Mouse (Mus musculus) CH12.LX (cell line): ENCODE results near the gene Arid4a. TPM values are rescaled to one million over a fixed set of nuclear protein-coding genes. Genes with fewer than 3 reads are reported as not detected.

Source experiments
- DNase-seq: peaks from one replicate; pipeline ENCODE4 v3.0.0-alpha.2; 2013; ENCODE audit errors: extremely low read depth
- H3K27ac ChIP-seq: 2 replicates; pipeline ENCODE4 v1.5.1; 2012; ENCODE audit warnings: low read depth, mild to moderate bottlenecking, control low read depth, moderate library complexity; ENCODE audit not compliant: insufficient read depth
- H3K27me3 ChIP-seq: replicated peaks from 2 replicates; pipeline ENCODE3; 2012; ENCODE audit warnings: inconsistent platforms
- H3K36me3 ChIP-seq, 2 experiments: replicated peaks in 1 of 2; 2 replicates each; pipeline versions ENCODE3 to v1.6.1; 2012; ENCODE audit warnings: inconsistent platforms in 1 of 2, low read length in 1 of 2, mild to moderate bottlenecking in 1 of 2, mixed read lengths in 1 of 2, moderate library complexity in 1 of 2; ENCODE audit not compliant: control insufficient read depth in 1 of 2, insufficient read depth in 1 of 2
- H3K4me1 ChIP-seq, 2 experiments: 2 replicates each; pipeline ENCODE4 v1.6.1; 2012; ENCODE audit warnings: inconsistent platforms in 1 of 2, moderate library complexity in 1 of 2; ENCODE audit not compliant: insufficient read depth in 2 of 2, control insufficient read depth in 1 of 2
- H3K4me2 ChIP-seq: 2 replicates; pipeline ENCODE4 v1.6.1; 2012; ENCODE audit warnings: low read depth, mild to moderate bottlenecking, control low read depth; ENCODE audit not compliant: poor library complexity, insufficient read depth, severe bottlenecking
- H3K4me3 ChIP-seq, 3 experiments: fragments of 150-350 bp in 1 of 3; sonication (generic) in 1 of 3; replicated peaks in 1 of 3; 2 replicates each; pipeline versions ENCODE3 to v1.5.1; 2011 to 2012; ENCODE audit warnings: low read depth in 2 of 3, low read length in 2 of 3, mild to moderate bottlenecking in 2 of 3, moderate library complexity in 2 of 3, control low read depth in 1 of 3, improper control_type of control experiment in 1 of 3, inconsistent platforms in 1 of 3, mixed read lengths in 1 of 3; ENCODE audit not compliant: poor library complexity in 1 of 3
- H3K79me2 ChIP-seq: replicated peaks from 2 replicates; pipeline ENCODE4 v1.6.1; 2012; ENCODE audit warnings: mild to moderate bottlenecking, moderate library complexity; ENCODE audit not compliant: control insufficient read depth, poor library complexity, insufficient read depth, severe bottlenecking; ENCODE audit errors: extremely low read depth
- H3K9ac ChIP-seq: 2 replicates; pipeline ENCODE4 v1.6.1; 2012; ENCODE audit warnings: low read depth, mild to moderate bottlenecking, control low read depth, moderate library complexity; ENCODE audit not compliant: insufficient read depth
- H3K9me3 ChIP-seq: replicated peaks from 2 replicates; pipeline ENCODE3; 2012; ENCODE audit warnings: low read length, inconsistent platforms, mixed read lengths
- BHLHE40 ChIP-seq: IDR thresholded peaks from 2 replicates; pipeline ENCODE4 v1.6.1; 2011; ENCODE audit warnings: mild to moderate bottlenecking, low read depth, low read length, improper control_type of control experiment
- CHD1 ChIP-seq: IDR thresholded peaks from 2 replicates; pipeline ENCODE4 v1.6.1; 2012; ENCODE audit warnings: low read depth, low read length, improper control_type of control experiment, inconsistent platforms
- CTCF ChIP-seq, 2 experiments: IDR thresholded peaks in 1 of 2; conservative IDR thresholded peaks in 1 of 2; 2 replicates each; pipeline ENCODE4 v1.5.1; 2011 to 2012; ENCODE audit warnings: low read depth in 2 of 2, low read length in 2 of 2, improper control_type of control experiment in 1 of 2, inconsistent platforms in 1 of 2, mild to moderate bottlenecking in 1 of 2, moderate library complexity in 1 of 2
- E2F4 ChIP-seq: IDR thresholded peaks from 2 replicates; pipeline ENCODE4 v1.6.1; 2011; ENCODE audit warnings: low read depth, low read length, improper control_type of control experiment; ENCODE audit not compliant: insufficient replicate concordance
- ETS1 ChIP-seq: conservative IDR thresholded peaks from 2 replicates; pipeline ENCODE4 v1.6.1; 2012; ENCODE audit warnings: low read depth, mild to moderate bottlenecking, inconsistent platforms, low read length, improper control_type of control experiment, moderate library complexity
- HCFC1 ChIP-seq: IDR thresholded peaks from 2 replicates; pipeline ENCODE4 v1.6.1; 2012; ENCODE audit warnings: low read depth, mild to moderate bottlenecking, inconsistent platforms, low read length, improper control_type of control experiment
- IRF4 ChIP-seq: IDR thresholded peaks from 2 replicates; pipeline ENCODE4 v1.6.1; 2014; ENCODE audit warnings: low read depth, mild to moderate bottlenecking, inconsistent platforms, low read length, improper control_type of control experiment
- JUN ChIP-seq: IDR thresholded peaks from 2 replicates; pipeline ENCODE4 v1.6.1; 2011; ENCODE audit warnings: low read depth, mild to moderate bottlenecking, low read length, improper control_type of control experiment, moderate library complexity; ENCODE audit not compliant: insufficient read depth
- MAX ChIP-seq: IDR thresholded peaks from 2 replicates; pipeline ENCODE4 v1.6.1; 2011; ENCODE audit warnings: low read length, improper control_type of control experiment
- MAZ ChIP-seq: IDR thresholded peaks from 2 replicates; pipeline ENCODE4 v1.6.1; 2012; ENCODE audit warnings: low read depth, mild to moderate bottlenecking, inconsistent platforms, low read length, improper control_type of control experiment, moderate library complexity
- MXI1 ChIP-seq: IDR thresholded peaks from 2 replicates; pipeline ENCODE4 v1.6.1; 2011; ENCODE audit warnings: mild to moderate bottlenecking, low read depth, low read length, improper control_type of control experiment
- MYC ChIP-seq: IDR thresholded peaks from 2 replicates; pipeline ENCODE4 v1.6.1; 2011; ENCODE audit warnings: low read depth, mild to moderate bottlenecking, improper control_type of control experiment, low read length
- NELFE ChIP-seq: IDR thresholded peaks from 2 replicates; pipeline ENCODE4 v1.6.1; 2011; ENCODE audit warnings: low read depth, low read length, improper control_type of control experiment
- POLR2AphosphoS2 ChIP-seq: IDR thresholded peaks from 2 replicates; pipeline ENCODE4 v1.6.1; 2011; ENCODE audit warnings: low read depth, low read length, improper control_type of control experiment
- RAD21 ChIP-seq: IDR thresholded peaks from 2 replicates; pipeline ENCODE4 v1.6.1; 2011; ENCODE audit warnings: low read depth, mild to moderate bottlenecking, low read length, improper control_type of control experiment, moderate library complexity
- SIN3A ChIP-seq: IDR thresholded peaks from 2 replicates; pipeline ENCODE4 v1.6.1; 2012; ENCODE audit warnings: low read length, improper control_type of control experiment, inconsistent platforms
- SMC3 ChIP-seq: IDR thresholded peaks from 2 replicates; pipeline ENCODE4 v1.6.1; 2011; ENCODE audit warnings: low read depth, low read length, improper control_type of control experiment
- TCF12 ChIP-seq: IDR thresholded peaks from 2 replicates; pipeline ENCODE4 v1.6.1; 2014; ENCODE audit warnings: low read depth, mild to moderate bottlenecking, inconsistent platforms, low read length, improper control_type of control experiment
- UBTF ChIP-seq: IDR thresholded peaks from 2 replicates; pipeline ENCODE4 v1.6.1; 2012; ENCODE audit warnings: low read depth, mild to moderate bottlenecking, inconsistent platforms, low read length, improper control_type of control experiment, moderate library complexity
- USF1 ChIP-seq: IDR thresholded peaks from 2 replicates; pipeline ENCODE4 v1.6.1; 2014; ENCODE audit warnings: low read depth, mild to moderate bottlenecking, inconsistent platforms, low read length, improper control_type of control experiment
- USF2 ChIP-seq: conservative IDR thresholded peaks from 2 replicates; pipeline ENCODE4 v1.6.1; 2011; ENCODE audit warnings: low read depth, low read length, improper control_type of control experiment
- ZKSCAN1 ChIP-seq: IDR thresholded peaks from 2 replicates; pipeline ENCODE4 v1.6.1; 2012; ENCODE audit warnings: low read depth, inconsistent platforms, low read length, improper control_type of control experiment, borderline replicate concordance
- dilution Hi-C: fragments of 300-500 bp; cut with MboI; formaldehyde crosslinking; loops from 2 replicates; pipeline ENCODE4 v1.14.3; 2020; ENCODE audit warnings: low sequenced_read_pairs; ENCODE audit not compliant: extremely low pct_unique_long_range_greater_than_20kb, extremely low pct_ligation_motif_present
- in situ Hi-C: fragments of 300-500 bp; cut with MboI; formaldehyde crosslinking; loops from 3 replicates; pipeline ENCODE4 v1.14.3; 2019; ENCODE audit warnings: low sequenced_read_pairs, low pct_ligation_motif_present, low pct_unique_long_range_greater_than_20kb, mixed read lengths
- polyA plus RNA-seq: library from polyadenylated mRNA; unstranded; fragments of >175 nt; gene quantifications from 2 replicates; pipeline ENCODE4 v1.2.1, GENCODE M21; 2012; ENCODE audit warnings: low read depth; ENCODE audit not compliant: insufficient read length
- total RNA-seq, 2 experiments: library from RNA; depleted of rRNA; stranded (reverse); fragments of 300-350 nt in 1 of 2; fragments of >200 nt in 1 of 2; gene quantifications; 2 replicates each; pipeline ENCODE4 v1.2.3; 2012 to 2014

Arid4a gene
- total and polyA plus RNA-seq, 3 experiments = 8.0 to 20.8 (median 9.7) TPM

GRCm38 (mm10) chr12:71049596-71050265, 33.9 kb downstream of the Arid4a start (continued):
- TF ChIP-seq TCF12 (0 out of 2 replicates have a peak, but pooled peaks have one; percentile 30), IRF4 (no peak), MAX (0 out of 2 replicates have a peak, but pooled peaks have one; percentile 24), USF2 (no peak), USF1 (no peak), MXI1 (peak; percentile 49; the same call in 1 of the 2 replicates), ZKSCAN1 (no peak), NELFE (no peak; the same call in 1 of the 2 replicates), MAZ (no peak), POLR2AphosphoS2 (no peak)

- Histone ChIP-seq H3K79me2 (peaks cover 37% of the 10 kb centered on the region), H3K4me3 (no peak overlapping the region), H3K9me3 (no peaks in the 10 kb centered on the region), H3K9ac (no peak overlapping the region), H3K4me1 (peaks cover 0 to 30% of the 10 kb centered on the region in 2 experiments; a peak in 2 of 4 replicates), H3K27ac (no peak overlapping the region), H3K36me3 (peaks cover 7 to 37% of the 10 kb centered on the region in 2 experiments), H3K27me3 (no peaks in the 10 kb centered on the region), H3K4me2 (no peak overlapping the region)
- dilution Hi-C loops (no loop called here), in situ Hi-C loops (no loop called here)
- TF ChIP-seq CTCF (conservative IDR thresholded peaks at IDR 0.05 in 1 of 2, IDR thresholded peaks at IDR 0.05 in 1 of 2; ENCODE audit: low read depth in 2 of 2, low read length in 2 of 2) (peak; percentile 36 to 85; a peak in 3 of 4 replicates), MXI1 (peak; percentile 85), SMC3 (peak; percentile 77), SIN3A (no peak; the same call in 1 of the 2 replicates), ETS1 (no peak), RAD21 (peak; percentile 80), MYC (peak; percentile 96)
- peak; percentile 81 for DNase-seq
These were observed 35.3 kb downstream of the Arid4a start for GRCm38 (mm10) chr12:71051079-71051478.

DNA sequence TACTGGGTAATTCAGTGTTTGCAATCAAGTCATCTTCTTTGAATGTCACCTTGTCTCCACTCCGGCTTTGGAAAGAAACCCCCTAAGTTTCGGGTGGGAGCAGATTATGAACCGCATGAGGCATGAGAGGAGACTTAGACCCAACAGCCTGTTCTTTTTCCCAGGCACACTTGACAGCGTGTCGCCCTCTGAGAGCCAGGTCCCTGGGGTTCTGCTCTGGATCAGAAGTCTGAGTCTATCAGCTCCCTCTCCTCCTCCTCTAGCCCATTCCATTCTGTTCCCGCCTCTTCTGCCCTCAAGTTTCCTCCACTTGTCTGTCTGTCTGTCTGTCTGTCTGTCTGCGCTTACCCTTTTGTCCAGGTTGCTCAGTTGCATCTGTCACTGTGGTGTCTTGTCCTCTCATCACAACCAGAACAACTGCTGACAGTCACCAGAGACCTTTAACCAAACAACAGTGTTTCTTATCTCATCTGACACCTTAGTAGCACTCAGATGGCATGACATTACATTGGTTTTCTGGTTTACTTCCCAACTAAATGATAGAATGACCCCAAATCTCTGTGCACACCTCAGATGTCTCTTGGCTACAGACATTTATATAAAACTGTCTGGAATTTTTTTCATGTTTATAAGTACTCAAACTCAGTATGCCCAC, 36.7 kb downstream of the Arid4a start:
- Histone ChIP-seq H3K36me3 (peaks cover 14 to 37% of the 10 kb centered on the region in 2 experiments), H3K4me3 (no peak overlapping the region), H3K9ac (no peak overlapping the region), H3K9me3 (no peaks in the 10 kb centered on the region), H3K27me3 (no peaks in the 10 kb centered on the region), H3K4me1 (peaks cover 0 to 29% of the 10 kb centered on the region in 2 experiments; a peak in 2 of 4 replicates), H3K4me2 (no peak overlapping the region), H3K27ac (no peak overlapping the region), H3K79me2 (peaks cover 37% of the 10 kb centered on the region)
- in situ Hi-C loops (no loop called here), dilution Hi-C loops (no loop called here)
- DNase-seq = no peak
- TF ChIP-seq RAD21 = no peak
- TF ChIP-seq MAZ = no peak
- no peak for TF ChIP-seq ZKSCAN1
- no peak for TF ChIP-seq HCFC1
- TF ChIP-seq E2F4 = no peak
- TF ChIP-seq POLR2AphosphoS2 = no peak
- TF ChIP-seq BHLHE40 = no peak
- no peak for TF ChIP-seq JUN
- TF ChIP-seq NELFE = no peak
- TF ChIP-seq MAX = no peak
- TF ChIP-seq CHD1 = no peak
- TF ChIP-seq MYC = no peak
- TF ChIP-seq ETS1 = no peak
- TF ChIP-seq UBTF = no peak
